Mouse (Mus musculus): Measurements from ENCODE around the gene Fam8a1. TPM values are rescaled to one million over a fixed set of nuclear protein-coding genes. Genes with fewer than 3 reads are reported as not detected.

The Fam8a1 gene
- polyA plus RNA-seq, 1 experiment = 48.9 TPM

DNA sequence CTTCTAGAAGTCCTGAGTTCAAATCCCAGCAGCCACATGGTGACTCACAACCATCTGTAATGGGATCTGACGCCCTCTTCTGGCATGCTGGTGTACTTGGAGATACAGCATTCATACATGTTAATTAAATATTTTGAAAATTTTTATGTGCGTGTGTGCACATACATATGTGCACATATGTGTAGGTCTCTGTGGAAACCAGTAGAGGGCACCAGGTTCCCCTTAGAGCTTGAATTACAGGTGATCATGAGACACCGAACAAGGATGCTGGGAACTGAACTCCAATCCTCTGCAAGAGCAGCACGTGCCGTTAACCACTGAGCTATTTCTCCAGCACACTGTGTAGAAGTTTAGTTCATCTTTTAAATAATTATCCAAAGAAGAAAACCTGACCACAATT is 10.1 kb upstream of the Fam8a1 start:
- Histone ChIP-seq H3K36me3 (ENCODE audit: control insufficient read depth, insufficient read depth, low read length, poor library complexity, severe bottlenecking) (no peaks in the 10 kb centered on the region), H3K9me3 (replicated peaks; ENCODE audit: control insufficient read depth, insufficient read depth, low read length, poor library complexity, severe bottlenecking) (no peaks in the 10 kb centered on the region)

DNA sequence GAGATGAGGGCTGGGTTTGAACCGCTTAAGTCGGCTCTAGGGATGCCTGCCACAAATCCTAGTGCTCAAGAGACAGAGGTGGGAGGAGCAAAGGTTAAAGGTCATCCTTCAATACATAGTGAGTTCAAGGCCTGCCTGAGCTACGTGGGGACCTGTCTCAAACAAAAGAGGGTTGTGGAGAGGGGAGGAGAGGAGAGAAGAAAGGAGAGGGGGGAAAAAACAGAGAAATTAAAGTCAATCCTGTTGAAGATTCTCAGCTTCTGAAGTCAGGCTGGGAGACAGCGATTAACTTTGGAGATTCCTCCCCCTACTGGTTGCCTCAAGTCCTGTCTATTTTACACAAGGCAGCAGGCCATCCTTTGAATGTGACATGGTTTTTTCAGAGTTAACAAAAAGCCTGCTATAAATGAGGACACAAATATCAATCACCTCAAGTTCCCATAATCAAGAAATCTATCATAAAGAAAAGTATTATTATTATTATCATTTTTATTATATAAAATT is 5.8 kb upstream of the Fam8a1 start:
- H3K36me3 ChIP-seq (ENCODE audit: control insufficient read depth, insufficient read depth, low read length, poor library complexity, severe bottlenecking) = no peaks in the 10 kb centered on the region
- no peak overlapping the region for H3K27ac ChIP-seq (ENCODE audit: insufficient read depth, low read length)
- no peak overlapping the region for H3K4me3 ChIP-seq (ENCODE audit: low read depth, low read length)
- H3K27me3 ChIP-seq (ENCODE audit: control insufficient read depth, insufficient read depth, low read length, poor library complexity, severe bottlenecking) = no peaks in the 10 kb centered on the region
- H3K9ac ChIP-seq (ENCODE audit: low read depth, poor library complexity, severe bottlenecking) = no peak overlapping the region
- TF ChIP-seq EP300 (IDR thresholded peaks at IDR 0.05; ENCODE audit: insufficient read depth, low read depth, low read length) (no peak), CTCF (IDR thresholded peaks at IDR 0.05; ENCODE audit: low read depth, low read length) (no peak), POLR2A (IDR thresholded peaks at IDR 0.05; ENCODE audit: insufficient read depth, low read length) (no peak)
- no peaks in the 10 kb centered on the region for H3K4me1 ChIP-seq (ENCODE audit: control insufficient read depth, insufficient read depth, low read length)
- no peaks in the 10 kb centered on the region for H3K9me3 ChIP-seq (replicated peaks; ENCODE audit: control insufficient read depth, insufficient read depth, low read length, poor library complexity, severe bottlenecking)

More for the DNA sequence above, 10.1 kb upstream of the Fam8a1 start:
- no peak overlapping the region for H3K4me3 ChIP-seq (ENCODE audit: low read depth, low read length)
- TF ChIP-seq CTCF (IDR thresholded peaks at IDR 0.05; ENCODE audit: low read depth, low read length) = no peak
- no peak for TF ChIP-seq EP300 (IDR thresholded peaks at IDR 0.05; ENCODE audit: insufficient read depth, low read depth, low read length)
- TF ChIP-seq POLR2A (IDR thresholded peaks at IDR 0.05; ENCODE audit: insufficient read depth, low read length) = no peak
- H3K27ac ChIP-seq (ENCODE audit: insufficient read depth, low read length) = no peak overlapping the region
- no peaks in the 10 kb centered on the region for H3K27me3 ChIP-seq (ENCODE audit: control insufficient read depth, insufficient read depth, low read length, poor library complexity, severe bottlenecking)
- no peaks in the 10 kb centered on the region for H3K4me1 ChIP-seq (ENCODE audit: control insufficient read depth, insufficient read depth, low read length)
- H3K9ac ChIP-seq (ENCODE audit: low read depth, poor library complexity, severe bottlenecking) = no peak overlapping the region

DNA sequence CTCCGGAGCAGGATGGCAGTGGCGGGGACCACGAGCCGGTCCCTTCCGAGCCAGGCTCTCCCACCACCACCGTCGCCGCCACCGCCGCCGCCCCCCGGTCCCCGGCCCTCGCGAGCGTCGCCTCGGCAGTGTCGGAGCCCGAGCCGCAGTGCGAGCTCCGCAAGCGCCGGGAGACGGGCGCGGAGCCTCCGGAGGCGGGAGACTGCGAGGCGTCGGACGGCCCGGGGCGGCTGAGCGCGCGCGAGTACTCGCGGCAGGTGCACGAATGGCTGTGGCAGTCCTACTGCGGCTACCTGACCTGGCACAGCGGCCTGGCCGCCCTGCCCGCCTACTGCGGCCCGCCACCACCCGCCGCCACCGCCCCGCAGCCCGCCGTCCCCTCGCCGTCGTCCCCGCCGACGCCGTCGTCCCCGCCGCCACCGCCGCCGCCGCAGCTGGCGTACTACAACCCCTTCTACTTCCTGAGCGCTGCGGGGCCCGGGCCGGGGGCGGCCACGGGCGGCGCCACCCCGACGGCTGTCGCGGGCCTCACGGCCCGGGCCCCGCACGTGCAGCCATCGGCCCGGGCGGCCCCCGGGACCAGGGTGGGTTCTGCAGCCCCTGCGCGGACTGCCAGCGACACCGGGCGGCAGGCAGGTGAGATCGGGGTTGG is 424 bp downstream of the Fam8a1 start:
- Histone ChIP-seq H3K9ac (ENCODE audit: low read depth, poor library complexity, severe bottlenecking) (peak overlapping the region; percentile 98), H3K27me3 (ENCODE audit: control insufficient read depth, insufficient read depth, low read length, poor library complexity, severe bottlenecking) (no peaks in the 10 kb centered on the region), H3K9me3 (replicated peaks; ENCODE audit: control insufficient read depth, insufficient read depth, low read length, poor library complexity, severe bottlenecking) (no peaks in the 10 kb centered on the region), H3K27ac (ENCODE audit: insufficient read depth, low read length) (no peak overlapping the region), H3K4me1 (ENCODE audit: control insufficient read depth, insufficient read depth, low read length) (no peaks in the 10 kb centered on the region), H3K4me3 (ENCODE audit: low read depth, low read length) (peak overlapping the region; percentile 74), H3K36me3 (ENCODE audit: control insufficient read depth, insufficient read depth, low read length, poor library complexity, severe bottlenecking) (peaks cover 21% of the 10 kb centered on the region)
- TF ChIP-seq EP300 (IDR thresholded peaks at IDR 0.05; ENCODE audit: insufficient read depth, low read depth, low read length) = no peak
- TF ChIP-seq CTCF (IDR thresholded peaks at IDR 0.05; ENCODE audit: low read depth, low read length) = no peak
- no peak for TF ChIP-seq POLR2A (IDR thresholded peaks at IDR 0.05; ENCODE audit: insufficient read depth, low read length)

DNA sequence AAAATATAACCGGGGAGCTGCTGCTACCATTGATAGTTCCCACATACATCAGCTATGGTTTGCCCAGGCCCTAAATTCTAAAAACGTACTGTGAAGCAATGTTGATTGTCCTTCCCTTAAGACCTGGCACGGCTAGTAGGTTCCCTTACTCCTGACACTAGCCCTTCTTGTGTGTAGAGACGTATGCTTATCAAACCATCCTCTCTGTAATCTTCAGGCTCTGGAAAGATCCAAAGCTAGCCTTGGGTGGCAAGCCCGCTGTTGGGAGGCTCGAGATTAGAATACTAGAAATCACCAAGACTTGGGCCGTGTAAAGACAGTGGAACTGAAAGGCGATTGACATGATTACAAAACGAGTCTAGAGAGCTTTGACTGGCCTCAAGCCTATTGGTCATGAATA is 1.2 kb downstream of the Fam8a1 start:
- peak overlapping the region; percentile 46 for H3K4me3 ChIP-seq (ENCODE audit: low read depth, low read length)
- peak overlapping the region; percentile 98 for H3K9ac ChIP-seq (ENCODE audit: low read depth, poor library complexity, severe bottlenecking)
- no peak for TF ChIP-seq EP300 (IDR thresholded peaks at IDR 0.05; ENCODE audit: insufficient read depth, low read depth, low read length)

DNA sequence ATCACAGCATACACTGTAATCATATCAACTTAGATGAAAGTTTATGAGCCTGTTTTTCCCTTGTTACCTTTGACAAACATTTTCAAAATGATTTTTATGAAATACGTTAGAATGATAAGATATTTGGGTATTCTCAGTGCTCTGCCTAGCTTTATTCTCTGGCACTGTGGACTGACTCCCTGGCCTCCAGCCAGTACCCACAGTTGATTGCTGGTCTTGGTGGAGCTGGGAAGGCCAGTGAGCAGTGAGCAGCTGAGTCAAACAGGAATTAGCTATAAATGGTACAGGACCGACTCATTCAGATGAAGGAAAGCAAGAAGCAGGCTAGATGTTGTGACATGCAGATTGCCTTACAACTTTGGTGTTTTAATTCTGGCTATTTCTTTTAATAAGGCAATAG is 5.3 kb downstream of the Fam8a1 start:
- Histone ChIP-seq H3K4me3 (ENCODE audit: low read depth, low read length) (no peak overlapping the region), H3K9ac (ENCODE audit: low read depth, poor library complexity, severe bottlenecking) (no peak overlapping the region), H3K36me3 (ENCODE audit: control insufficient read depth, insufficient read depth, low read length, poor library complexity, severe bottlenecking) (peaks cover 42% of the 10 kb centered on the region), H3K4me1 (ENCODE audit: control insufficient read depth, insufficient read depth, low read length) (no peaks in the 10 kb centered on the region), H3K27ac (ENCODE audit: insufficient read depth, low read length) (no peak overlapping the region), H3K9me3 (replicated peaks; ENCODE audit: control insufficient read depth, insufficient read depth, low read length, poor library complexity, severe bottlenecking) (no peaks in the 10 kb centered on the region), H3K27me3 (ENCODE audit: control insufficient read depth, insufficient read depth, low read length, poor library complexity, severe bottlenecking) (no peaks in the 10 kb centered on the region)
- no peak for TF ChIP-seq POLR2A (IDR thresholded peaks at IDR 0.05; ENCODE audit: insufficient read depth, low read length)
- TF ChIP-seq EP300 (IDR thresholded peaks at IDR 0.05; ENCODE audit: insufficient read depth, low read depth, low read length) = no peak
- TF ChIP-seq CTCF (IDR thresholded peaks at IDR 0.05; ENCODE audit: low read depth, low read length) = no peak

More for the DNA sequence above, 1.2 kb downstream of the Fam8a1 start:
- Histone ChIP-seq H3K36me3 (ENCODE audit: control insufficient read depth, insufficient read depth, low read length, poor library complexity, severe bottlenecking) (peaks cover 26% of the 10 kb centered on the region), H3K27ac (ENCODE audit: insufficient read depth, low read length) (no peak overlapping the region), H3K9me3 (replicated peaks; ENCODE audit: control insufficient read depth, insufficient read depth, low read length, poor library complexity, severe bottlenecking) (no peaks in the 10 kb centered on the region), H3K4me1 (ENCODE audit: control insufficient read depth, insufficient read depth, low read length) (no peaks in the 10 kb centered on the region), H3K27me3 (ENCODE audit: control insufficient read depth, insufficient read depth, low read length, poor library complexity, severe bottlenecking) (no peaks in the 10 kb centered on the region)

DNA sequence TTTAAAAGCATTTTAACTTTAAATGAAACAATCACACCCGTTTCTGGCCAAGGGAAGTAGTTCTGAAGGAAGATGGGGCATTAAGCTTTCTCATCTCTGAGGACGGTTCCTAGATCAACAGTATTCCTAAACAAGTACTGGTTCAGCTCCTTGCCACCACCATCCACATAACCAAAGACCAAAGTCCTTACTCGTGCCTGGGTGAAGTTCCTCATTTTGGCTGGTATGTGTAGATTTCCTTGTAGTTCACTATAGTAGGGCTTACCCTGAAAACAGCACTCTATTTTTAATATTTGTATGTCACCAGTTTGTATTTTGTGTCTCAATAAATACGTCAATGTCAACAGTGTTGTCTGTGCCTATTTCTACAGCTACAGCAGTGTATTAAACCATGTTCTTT is 8.4 kb downstream of the Fam8a1 start:
- no peaks in the 10 kb centered on the region for H3K27me3 ChIP-seq (ENCODE audit: control insufficient read depth, insufficient read depth, low read length, poor library complexity, severe bottlenecking)
- H3K9ac ChIP-seq (ENCODE audit: low read depth, poor library complexity, severe bottlenecking) = no peak overlapping the region
- H3K4me3 ChIP-seq (ENCODE audit: low read depth, low read length) = no peak overlapping the region
- H3K9me3 ChIP-seq (replicated peaks; ENCODE audit: control insufficient read depth, insufficient read depth, low read length, poor library complexity, severe bottlenecking) = no peaks in the 10 kb centered on the region
- no peaks in the 10 kb centered on the region for H3K4me1 ChIP-seq (ENCODE audit: control insufficient read depth, insufficient read depth, low read length)
- H3K36me3 ChIP-seq (ENCODE audit: control insufficient read depth, insufficient read depth, low read length, poor library complexity, severe bottlenecking) = peaks cover 51% of the 10 kb centered on the region
- TF ChIP-seq POLR2A (IDR thresholded peaks at IDR 0.05; ENCODE audit: insufficient read depth, low read length) = no peak
- TF ChIP-seq EP300 (IDR thresholded peaks at IDR 0.05; ENCODE audit: insufficient read depth, low read depth, low read length) = no peak
- TF ChIP-seq CTCF (IDR thresholded peaks at IDR 0.05; ENCODE audit: low read depth, low read length) = no peak
- no peak overlapping the region for H3K27ac ChIP-seq (ENCODE audit: insufficient read depth, low read length)

Measured in ES-Bruce4 (cell line).